Mouse (Mus musculus): ENCODE results near the gene C1qtnf6.

DNA sequence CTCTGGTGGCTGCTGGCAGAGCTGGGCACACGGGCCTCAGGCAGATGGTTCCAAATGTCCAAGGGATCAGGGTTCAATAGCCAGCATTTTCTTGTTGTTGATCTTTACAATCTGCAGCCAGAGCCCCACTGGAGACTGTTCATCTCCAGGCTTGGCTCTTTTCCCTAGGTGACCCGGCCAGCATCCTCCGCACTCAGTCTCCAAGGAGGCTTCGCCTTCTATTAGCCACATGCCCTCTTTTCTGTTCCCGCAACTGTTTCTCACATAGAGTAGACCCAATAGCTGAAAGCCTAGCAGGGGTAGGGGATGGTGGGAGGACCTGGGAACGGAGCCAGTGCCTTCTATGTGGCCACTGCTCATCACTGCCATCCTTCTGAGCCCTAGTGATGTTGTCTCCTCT is 57.8 kb downstream of the C1qtnf6 start:
- no peak for TF ChIP-seq CTCF (IDR thresholded peaks at IDR 0.05)
- TF ChIP-seq EP300 (IDR thresholded peaks at IDR 0.05; ENCODE audit: insufficient read depth, low read depth, low read length), result no peak
- TF ChIP-seq POLR2A (IDR thresholded peaks at IDR 0.05; ENCODE audit: insufficient read depth, low read depth, low read length), result no peak
